Mouse (Mus musculus) thymus, postnatal 0 days (tissue): Measurements from ENCODE around the gene Snn. TPM values are rescaled to one million over a fixed set of nuclear protein-coding genes. Genes with fewer than 3 reads are reported as not detected.
A peak's percentile ranks its signal among the peaks of the same experiment; 100 is the strongest.

Experiments used
- DNase-seq: peaks from one replicate; pipeline ENCODE4 v3.0.0-alpha.2; 2015; ENCODE audit warnings: low spot score
- polyA plus RNA-seq: library from polyadenylated mRNA; unstranded; fragments of >200 nt; fragmentation: Nextera tagmentation; extraction: Ambion mirVana; gene quantifications from 2 replicates; pipeline ENCODE4 v1.2.1, GENCODE M21; 2015

The Snn gene
- polyA plus RNA-seq, 1 experiment from 2014 or later: 46.4 TPM

- DNase-seq: no peak
These were observed 13.6 kb upstream of the Snn start for GRCm38 (mm10) chr16:11047130-11047529.

DNA sequence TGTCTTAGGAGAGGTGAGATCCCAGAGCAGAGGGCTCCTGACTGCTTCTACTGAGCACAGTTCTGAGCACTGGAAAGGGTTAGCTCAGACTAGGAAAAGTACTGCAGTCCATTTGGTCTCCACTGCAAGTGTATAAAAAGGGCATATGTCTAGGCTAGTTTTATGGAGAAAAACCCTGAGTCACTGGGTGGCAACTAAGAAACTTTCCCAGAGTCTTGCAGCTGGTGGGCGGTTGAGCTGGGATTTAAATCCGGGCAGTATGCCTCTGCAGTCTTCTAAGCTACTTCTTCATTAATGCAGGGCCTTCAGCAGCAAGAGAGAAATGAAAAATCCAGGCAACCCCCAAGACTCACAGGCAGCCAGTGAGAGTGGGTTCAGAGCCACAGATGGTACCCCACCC is 10.5 kb upstream of the Snn start:
- DNase-seq: no peak

DNA sequence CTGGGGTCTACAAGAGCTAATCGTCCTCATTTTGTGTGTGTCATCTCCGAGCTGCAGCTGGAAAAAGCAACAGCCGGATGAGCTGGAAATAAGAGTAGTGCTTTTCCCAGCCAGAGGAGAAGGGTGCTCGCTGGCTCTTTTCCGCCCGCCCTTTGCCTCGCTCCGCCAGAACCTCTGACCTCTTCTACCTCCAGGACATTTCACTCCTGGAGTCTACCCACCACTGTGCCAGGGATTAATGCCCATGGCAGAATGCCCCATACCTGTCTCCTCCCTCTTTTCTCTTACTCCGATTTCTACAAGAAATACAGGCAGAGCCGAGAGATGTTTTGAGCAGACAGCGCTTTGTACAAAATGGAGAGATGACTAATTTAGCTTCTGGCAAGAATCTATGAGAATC is 9.6 kb upstream of the Snn start:
- no peak for DNase-seq

GRCm38 (mm10) chr16:11054409-11054808 is 6.3 kb upstream of the Snn start:
- DNase-seq: no peak

DNA sequence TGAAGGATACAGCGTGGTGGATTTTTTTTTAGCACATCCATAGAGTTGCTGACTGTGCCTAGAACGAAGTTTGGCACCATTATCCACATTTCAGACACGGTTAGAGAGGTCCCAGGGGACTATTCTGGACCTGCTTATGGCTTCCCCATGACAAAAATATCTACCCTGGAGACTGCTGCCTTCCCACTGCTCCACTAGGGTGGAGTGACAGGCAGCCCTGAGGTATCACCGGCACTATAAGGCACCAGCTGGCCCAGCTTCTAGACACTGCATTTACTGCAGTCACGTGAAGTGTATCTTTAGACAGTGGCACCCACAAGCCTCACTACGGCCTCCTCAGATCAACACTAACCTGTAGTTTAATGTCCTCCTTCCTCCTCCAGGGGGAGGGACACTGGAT is 5.9 kb upstream of the Snn start:
- no peak for DNase-seq

DNA sequence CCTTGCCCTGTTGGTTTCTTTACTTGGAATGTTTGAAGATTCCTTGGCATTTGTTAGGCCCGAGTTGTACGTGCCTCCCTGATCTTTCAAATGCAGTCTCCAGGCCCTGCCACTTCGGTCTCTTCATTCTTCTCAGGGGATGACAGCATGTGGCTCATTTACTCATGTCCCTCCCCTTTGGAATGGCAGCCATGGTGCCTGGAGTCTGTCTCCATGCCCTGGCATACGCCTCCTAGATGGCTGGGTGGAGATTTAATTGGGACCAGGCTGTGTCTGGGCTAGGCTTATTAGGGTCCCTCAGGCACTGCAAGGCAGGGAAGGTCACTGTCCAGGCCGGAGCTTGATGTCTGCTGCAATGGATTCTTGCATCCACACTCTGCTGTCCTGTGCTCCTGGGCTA is 4.8 kb upstream of the Snn start:
- DNase-seq: no peak

DNA sequence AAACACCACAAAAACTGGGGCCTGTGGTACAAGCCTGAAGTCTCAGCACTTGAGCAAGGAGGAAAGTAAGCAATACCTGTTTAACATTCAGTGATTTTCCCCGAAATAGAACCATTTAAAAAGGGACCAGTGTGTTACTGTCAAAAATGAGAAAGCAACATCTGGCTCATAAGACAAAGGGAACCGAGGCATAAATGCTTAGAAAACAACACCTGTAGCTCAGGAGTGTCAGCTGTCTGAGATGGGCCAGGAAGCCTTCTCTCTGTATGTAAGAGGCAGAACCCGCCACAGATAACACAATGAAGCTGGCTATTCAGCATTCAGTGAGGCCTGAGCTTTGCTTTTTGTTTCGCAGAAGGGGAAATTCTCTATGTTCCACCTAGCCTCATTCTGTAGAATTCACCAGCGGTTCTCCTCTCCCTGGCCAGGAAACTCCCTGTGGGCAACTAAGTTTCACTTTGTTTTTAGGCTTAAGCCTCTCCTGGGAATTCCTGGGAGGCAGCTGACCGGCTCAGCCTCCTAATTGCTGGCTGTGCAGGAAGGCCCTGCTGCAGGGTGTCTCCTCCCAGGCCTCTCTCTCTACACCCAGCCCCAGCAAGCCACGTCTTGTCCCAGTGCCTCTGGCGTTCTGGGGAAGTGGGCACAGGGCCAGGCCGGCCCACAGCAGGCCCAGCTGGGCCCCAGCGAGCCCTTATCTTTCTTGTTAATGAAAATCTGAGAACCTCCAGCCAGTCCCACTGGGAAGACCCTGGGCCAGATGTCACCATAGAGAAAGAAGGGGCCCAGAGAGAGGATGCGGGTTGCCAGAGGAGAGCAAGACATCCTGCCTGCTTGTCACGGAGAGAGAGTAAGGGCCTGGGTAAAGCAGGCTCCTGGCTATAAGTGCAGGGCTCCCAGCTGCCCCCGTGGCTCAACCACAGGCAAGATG is 2.3 kb downstream of the Snn start:
- DNase-seq: peak; percentile 58

GRCm38 (mm10) chr16:11064341-11064740 is 3.6 kb downstream of the Snn start:
- no peak for DNase-seq

DNA sequence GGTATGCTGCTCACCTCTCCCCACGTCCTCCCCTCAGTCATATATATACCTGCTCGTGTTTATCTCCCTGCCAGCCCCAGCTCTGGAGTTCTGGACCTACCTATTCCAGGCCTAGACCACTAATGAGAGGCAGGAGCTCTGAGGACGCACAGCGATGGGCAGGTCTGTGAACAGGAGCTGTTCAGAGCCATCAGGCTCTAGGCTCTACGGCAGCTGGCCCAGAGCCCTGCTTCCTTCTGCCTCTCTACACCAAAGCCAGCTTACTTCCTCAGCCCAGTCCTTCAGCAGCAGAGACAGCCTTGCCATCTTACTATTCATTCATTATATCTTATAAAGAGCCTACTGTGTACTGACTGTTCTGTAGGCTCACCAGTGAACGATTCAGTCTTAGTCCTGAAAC is 4.0 kb downstream of the Snn start:
- DNase-seq: no peak

GRCm38 (mm10) chr16:11065431-11065830 is 4.7 kb downstream of the Snn start:
- no peak for DNase-seq

DNA sequence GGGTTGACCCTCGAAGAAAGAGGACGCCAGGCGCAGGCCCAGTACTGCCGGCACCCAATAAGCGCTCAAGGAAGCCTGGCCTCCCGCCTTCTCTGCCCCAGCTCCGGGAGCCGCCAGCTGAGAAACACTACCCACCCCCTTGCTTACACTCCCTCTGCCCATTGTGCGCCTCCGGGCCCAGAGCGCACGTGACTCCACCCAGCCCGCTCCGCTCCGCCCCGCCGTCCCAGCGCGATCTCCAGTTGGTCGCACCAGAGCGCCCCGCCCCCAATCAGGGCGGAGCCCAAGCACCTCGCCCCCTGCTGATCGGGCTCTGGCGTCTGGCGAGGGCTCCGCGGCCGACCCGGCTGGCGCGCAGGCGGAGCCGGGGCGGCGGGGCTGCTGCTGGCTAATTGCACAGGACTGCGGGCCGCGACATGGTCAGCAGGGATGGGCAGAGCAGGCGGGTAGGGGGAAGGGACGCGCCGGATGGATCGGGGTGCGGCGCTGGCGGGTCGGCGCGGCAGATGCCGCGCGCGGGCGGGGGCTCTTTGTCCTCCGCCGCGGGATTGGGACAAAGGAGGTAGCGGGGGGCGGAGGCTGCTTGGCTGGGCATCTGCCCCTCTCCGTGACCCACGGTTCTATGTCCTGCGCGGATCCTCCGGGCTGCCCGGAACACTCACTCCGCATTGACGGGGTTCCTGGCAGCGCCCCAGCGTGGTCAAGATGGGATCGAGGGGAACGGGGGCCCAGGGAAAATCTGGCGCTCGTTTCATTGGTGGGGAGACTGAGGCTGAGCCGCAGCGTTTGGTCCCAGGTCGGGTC is 5.5 kb downstream of the Snn start, which contains the start of gene Litaf:
TSS of gene Litaf (minus strand) at position 129 of the 804 bp plus-strand sequence.
- peak; percentile 98 for DNase-seq

DNA sequence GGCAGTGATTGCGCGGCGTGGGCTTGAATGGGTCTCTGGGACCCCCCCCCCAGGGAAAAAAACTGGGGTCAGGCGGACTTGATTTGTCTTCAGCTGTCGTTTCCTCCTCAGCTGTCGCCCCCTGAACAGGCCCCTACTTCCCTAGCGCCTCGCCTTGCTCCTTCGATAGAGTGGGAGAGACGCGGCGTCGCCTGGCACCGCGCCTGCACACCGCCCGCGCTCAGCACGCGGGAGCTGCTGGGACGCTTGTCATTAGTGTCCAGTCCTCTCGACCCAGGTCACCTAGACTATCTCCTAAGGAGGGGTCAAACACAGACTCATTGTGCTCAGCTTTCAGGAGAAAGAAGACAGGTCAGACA is 6.1 kb downstream of the Snn start:
- peak; percentile 54 for DNase-seq

- no peak for DNase-seq
These were observed 7.9 kb downstream of the Snn start for GRCm38 (mm10) chr16:11068666-11069065.

DNA sequence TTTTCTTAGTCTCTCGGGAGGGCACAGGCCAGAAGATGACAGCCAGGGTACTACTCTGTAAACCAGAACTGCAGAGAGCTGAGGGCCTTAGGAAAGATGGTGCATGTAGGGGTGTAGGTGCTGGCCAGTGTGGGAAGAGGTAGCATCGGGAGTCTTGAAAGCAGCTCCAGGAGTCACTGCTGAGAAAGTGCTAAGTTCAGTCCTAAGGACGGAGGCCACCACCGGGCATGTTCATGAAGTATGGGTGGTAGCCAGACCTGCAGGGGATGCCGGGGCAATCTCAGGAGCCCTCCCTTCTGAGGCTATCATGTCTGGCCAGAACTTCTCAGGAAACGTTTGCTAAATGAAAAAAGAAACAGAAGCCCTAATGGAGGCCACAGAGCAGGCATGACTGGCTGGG is 8.5 kb downstream of the Snn start:
- no peak for DNase-seq

DNA sequence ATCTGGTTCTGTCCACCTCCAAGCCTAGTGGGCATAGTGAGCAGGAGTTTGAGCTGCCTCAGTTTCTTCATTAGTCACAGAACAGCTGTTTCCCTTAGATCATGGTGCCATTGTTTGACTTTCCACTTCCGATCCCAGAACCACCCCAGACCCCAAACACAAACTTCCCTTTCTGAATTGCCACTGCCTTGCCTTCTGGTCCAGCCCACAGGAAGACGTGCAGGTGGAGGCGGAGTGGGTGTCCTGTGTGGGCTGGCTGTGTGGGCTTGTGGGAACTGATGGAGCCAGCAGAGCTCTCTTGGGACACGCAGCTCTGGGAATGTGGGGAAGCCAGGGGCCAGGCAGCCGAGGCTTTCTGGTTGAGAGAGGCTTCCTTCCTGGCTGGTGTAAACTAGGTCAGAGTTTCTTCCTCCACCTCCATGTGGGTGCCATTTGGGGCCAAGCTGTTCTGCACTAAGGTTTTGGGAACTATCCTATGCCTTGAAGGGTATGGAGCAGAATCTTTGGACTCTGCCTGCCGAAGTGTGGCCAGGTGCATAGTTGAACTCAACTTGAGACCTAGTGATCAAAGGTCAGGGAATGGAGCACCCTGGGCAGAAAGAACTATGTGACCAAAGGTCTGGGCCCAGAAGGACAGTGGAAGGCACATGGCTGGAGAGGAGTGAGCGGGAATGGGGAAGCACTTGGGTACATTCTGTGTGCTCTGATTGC is 9.1 kb downstream of the Snn start:
- no peak for DNase-seq

DNA sequence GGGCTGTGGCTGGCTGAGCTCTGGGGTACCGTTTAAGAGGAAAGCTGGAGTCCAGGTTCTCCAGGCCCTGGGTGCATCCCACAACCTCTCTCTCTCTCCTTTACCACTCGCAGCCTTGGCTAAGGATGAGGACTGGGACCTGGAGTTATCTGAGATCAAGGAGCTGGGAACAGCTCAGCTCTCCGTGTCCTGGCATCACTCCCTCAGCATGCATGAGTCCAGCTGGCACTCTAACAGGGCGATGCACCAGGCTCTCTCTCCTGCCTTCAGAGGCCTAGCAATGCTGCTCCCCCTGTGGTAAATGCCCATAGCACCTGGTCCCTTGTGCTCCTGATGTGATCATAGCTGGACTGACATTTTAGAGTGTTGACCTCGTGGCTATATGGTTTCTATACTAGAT is 10.4 kb downstream of the Snn start:
- DNase-seq: no peak

- DNase-seq: no peak
These were observed 11.1 kb downstream of the Snn start for GRCm38 (mm10) chr16:11071887-11072286.

- DNase-seq: no peak
These were observed 11.7 kb downstream of the Snn start for GRCm38 (mm10) chr16:11072454-11072853.

- DNase-seq: peak; percentile 30
These were observed 12.3 kb downstream of the Snn start for GRCm38 (mm10) chr16:11073060-11073459.

DNA sequence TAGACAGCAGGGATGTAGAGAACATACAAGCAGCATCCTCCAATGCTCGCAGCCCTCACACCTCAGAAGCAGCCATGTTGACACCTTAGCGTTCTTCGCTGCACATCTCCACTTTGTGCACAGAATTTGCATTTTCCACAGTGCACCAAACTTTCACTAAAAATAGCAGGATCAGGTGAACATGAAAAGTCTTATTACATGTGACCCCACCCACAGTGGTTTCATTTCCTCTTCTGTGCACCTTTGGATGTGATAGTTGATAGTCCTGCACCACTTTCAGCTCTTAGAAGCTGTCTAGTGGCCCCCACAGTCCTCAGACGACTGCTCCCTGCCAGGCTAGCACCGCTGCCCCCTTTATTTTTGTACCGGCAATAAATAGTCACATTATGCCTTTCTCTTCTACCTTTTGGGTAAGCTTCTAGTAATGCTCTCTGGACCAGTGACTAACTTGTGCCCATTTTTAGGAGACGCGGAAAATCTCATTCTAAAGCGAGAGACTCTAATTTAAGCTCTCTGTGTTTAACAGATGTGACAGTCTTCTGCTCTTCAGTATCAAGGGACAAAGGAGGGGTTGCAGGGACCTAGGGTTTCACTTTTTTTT is 17.0 kb downstream of the Snn start:
- no peak for DNase-seq

GRCm38 (mm10) chr16:11078216-11078869 is 17.6 kb downstream of the Snn start:
- DNase-seq: no peak
